Mouse (Mus musculus) ovary, adult 18-20 months (tissue): ENCODE results near the gene Lipc.

ENCODE experiments used
- DNase-seq: peaks from one replicate; pipeline ENCODE4 v3.0.0; 2022; ENCODE audit warnings: low spot score, mixed read lengths

Lipc gene

DNA sequence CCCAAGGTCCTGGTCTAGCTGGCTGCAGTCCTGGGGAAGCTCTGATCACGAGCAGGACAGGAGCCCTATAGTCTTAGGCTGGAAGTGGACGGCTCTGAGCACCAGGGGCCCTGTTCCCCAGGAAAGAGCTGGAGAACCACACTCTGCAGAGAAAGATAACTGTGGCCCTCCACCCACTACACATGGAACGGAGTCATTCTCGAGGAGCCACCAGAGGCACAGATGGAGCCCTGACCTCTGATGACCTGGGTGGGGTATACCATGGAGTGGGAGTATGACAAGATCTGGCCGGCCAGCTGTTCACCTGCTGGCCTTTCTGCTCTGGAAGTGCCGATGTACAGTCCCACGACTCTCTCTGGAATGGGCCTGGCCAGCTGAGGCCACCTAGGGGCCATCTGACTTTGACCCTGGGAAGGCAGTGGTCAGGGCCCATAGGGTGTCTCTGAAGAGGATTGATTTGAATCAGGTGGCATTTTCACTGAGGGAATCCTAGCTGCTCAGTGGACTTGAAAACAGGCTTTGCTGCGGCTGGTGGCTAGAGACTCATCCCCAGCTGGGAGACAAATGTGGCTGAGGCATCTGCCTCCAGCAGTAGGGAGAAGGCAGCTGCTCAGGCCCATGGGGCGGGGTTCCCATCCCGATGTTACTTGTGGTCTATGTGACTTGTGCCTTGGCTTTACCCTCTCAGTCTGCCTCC lies 37.2 kb downstream of the Lipc start:
- no peak for DNase-seq

DNA sequence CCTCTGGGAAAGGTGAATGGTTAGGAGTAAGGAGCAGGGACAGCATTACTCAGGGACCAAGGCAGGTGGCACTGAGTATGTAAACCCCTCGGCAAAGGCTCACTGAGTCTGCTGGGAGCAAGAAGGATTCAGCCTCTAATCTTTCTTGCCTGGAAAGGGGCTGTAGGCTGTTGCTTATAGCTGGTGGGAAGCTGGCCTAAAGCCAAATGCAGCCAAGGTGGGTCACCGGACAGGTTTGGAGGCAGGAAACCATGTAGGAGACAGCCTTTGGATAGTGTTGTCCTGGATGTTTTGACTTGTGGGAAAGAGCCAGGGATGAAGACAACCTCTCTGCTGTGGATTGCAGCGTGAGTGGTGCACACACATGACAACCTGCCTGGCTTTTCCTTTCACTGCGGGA lies 40.9 kb downstream of the Lipc start:
- DNase-seq, result no peak

DNA sequence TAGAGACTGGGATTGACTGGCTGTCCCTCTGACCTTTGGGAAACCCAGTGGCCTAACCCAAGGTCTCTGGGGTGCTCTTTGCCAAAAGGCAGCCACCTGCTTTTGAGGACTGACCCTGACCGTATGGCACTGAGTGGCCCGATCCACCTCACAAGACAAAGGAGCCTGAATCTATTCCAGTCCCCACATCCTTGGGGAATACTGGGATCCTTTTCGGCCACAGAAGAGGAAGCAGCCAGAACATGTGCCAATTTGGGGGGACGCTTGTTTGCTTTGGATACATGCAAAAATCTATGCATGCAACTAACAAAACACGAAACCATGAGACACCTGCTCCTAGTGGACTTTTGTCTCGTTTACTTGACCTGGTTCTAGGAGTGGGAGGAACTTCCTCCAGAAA lies 41.7 kb downstream of the Lipc start:
- no peak for DNase-seq

DNA sequence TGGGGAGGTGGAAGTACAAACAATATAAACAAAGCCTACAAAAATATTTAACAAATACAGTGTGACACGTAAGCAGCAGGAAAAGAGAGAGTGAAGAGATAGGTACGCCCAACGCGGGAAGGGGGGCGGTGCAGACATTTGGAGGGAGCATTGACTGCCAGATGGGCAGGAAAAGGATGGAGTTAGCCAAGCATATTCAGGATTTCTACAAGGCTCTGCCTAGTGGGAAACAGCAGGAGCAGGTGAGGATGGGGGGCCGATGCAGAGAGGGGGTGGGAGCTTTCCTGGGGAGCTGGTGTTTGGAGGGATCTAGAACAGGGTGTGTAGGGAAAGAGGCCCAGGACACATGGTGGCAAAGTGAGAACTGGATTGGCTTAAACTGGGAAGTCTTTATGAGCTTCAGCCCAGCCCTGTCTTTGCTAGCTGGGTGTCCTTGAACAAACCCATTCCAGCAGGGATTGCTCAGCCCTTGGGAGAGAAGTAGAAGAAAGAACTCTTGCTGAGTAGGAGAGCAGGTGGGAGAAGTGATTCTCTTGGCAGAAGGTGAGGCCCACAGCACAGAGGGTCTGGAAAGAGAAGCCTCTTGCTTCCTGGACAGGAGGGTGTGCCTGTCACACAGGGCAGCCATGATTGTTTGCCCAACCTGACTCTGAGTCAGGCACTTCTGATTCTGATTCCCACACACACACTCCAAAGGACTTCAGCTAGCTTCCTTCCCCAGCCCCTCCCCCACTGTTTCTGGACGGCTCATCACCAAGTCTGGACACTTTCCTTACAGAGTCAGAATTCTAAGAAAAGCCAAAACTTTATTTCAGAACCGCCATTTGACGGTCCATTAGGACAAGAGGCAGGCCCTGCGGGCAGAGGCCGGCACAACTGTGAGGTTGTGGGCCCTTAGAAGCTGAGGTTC lies 49.0 kb downstream of the Lipc start:
- DNase-seq, result no peak

DNA sequence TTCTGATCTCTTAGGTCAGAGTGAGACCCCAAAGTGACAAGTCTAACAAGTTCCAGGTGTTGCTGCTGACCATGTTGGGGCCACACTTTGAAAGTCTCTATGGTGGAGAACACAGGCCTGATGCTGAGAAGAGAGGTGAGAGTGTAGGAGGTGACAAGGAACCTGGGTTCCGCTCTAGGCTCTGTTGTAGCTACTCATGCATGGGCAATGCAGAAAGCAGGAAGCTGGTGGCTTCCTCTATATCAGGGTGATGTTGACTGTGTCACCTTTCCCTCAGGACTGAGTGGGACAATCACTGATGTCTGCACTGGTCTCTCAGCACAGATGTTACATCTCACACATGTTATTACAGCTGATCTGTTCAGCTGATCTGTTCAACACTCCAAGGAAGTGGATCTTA lies 57.8 kb downstream of the Lipc start:
- no peak for DNase-seq

DNA sequence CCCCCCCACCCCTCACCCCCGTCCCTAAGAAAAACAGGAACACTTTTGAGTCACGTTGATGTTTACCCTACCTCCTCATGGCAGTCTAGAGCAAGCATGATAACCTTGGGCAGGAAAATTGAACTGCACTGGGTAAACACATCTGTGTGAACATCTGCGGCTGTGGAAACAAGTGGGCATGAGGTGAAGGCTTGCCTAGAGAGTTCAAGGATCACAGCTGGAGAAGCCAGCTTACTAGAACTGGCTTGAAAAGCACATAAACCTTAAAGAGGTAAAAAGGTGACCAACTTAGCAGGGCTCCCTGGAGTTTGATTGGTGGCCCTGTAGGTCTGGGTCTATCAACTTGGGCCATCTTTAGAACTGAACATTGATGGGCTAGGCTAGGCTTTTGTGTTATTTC lies 58.5 kb downstream of the Lipc start:
- no peak for DNase-seq

DNA sequence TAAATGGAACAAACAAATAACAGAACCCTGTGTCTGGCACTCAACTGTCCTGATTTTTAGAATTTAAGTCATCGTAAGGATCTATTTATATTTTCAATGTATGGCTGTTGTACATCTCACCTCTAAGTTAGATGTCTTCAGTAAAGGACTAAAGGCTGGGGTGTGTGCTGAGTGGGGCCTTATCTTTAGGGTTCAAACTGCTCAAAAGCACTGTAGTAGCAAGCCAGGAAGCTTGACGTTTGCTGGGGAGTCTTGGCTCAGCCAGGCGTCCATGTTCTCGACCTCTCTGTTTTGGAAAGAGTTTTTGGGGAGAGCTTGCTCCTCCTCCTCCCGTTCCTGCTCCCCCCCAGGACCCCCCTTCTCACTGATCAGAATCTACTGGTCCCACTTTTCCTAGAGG lies 59.4 kb downstream of the Lipc start:
- no peak for DNase-seq

DNA sequence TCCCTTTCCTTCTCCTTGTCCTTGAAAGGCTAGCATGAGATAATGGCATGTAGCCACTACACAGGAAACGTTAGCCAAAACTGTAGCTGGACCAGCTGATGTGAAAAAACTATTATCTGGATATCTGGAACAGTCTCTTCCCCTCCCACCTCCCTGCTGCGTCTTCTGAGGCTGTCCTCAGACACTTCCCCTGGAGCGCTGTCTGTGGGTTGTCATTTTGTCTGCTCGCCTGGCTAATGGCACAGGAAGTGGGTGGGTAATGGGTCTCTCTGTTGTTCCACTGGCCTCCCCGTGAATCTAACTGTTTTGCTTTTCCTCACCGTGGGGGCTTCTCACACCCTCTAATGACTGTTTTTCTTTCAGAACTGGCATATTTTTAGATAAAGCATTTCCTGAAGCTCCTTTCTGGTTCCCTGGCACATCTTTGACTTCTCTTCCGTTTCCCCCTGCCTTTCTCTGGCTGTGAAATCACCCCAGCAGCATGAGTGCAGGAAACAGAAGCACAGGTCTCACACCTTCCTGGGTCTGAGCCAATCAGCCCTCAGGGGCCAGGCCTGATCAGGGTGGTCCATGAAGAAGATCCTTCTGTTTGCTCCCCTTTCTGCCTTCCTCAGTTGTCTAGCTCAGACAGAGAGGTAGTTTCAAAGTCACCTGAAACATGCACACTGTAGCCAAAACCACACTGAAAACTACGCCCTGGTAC lies 60.4 kb downstream of the Lipc start:
- peak; percentile 48 for DNase-seq

DNA sequence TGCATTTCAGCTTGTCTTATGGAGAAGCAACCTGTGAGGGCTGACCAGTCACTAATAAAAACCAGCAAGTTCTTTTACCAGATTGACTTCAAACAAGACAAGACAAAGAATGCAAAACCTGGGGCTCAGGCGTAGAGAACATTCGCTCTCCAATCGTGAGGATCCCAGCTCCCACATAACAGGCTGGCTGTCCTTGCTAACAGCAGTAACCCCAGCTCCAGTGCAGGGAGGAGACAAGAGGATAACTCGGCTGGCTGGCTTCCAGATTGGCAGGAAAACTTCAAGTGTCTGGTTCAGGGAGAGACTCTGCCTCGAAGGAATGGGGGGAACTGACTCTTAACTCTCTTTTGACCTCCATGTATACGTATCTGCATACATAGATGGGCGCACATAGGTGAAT lies 61.3 kb downstream of the Lipc start:
- DNase-seq, result peak; percentile 26

DNA sequence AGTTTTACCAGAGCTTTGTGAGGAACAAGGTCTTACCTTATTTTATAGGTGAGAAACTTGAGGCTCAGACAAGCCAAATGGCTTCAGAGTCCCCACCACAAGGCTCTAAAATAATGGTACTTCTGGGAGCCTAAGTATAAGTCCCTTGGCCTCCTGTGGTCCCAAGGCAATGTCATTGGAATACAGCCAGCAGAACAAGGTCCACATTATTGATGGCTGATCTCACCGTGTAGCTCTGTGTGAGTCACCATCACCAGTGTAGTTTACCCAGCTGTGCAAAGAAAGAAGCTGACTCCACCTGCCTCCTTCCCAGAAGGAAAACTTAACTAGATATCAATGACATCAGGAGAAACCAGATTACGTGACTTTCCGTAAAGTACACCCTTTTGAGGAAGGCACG lies 63.1 kb downstream of the Lipc start:
- no peak for DNase-seq

DNA sequence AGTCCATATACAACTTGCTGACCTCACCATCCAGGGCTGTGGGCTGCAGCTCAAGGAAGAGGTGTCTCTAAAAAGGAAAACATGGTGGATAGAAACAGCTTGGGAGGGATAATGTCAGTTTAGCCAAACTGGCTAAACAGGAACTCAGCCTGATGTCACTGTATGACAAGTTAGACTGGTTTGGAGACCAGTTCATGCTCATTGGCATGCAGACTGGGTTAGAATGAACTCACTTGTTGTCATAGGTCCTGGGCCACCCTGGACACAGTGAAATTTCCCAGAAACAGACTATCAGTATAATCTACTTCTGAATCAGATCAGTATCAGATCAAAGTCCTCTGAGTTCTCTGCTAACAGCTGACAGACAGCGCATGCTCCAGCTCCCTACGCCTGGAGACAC lies 63.5 kb downstream of the Lipc start:
- no peak for DNase-seq

DNA sequence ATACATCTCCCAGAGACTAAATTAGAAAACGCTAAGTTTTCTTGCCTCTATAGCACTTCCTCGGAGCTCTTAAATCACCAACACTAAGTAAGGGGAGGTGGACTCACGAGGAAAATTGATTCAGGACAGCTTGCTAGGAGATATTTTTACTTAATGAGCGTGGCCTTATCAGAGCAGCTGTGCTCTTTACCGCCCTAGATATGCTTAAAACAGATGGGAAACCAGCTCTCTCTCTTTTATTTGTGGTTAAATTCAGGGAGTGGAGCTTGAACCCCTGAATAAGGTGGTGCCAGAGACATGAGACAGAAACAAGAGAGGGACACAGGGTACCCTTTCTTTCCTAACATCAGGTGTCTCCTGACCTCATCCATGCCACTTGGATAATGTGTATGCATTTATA lies 70.0 kb downstream of the Lipc start:
- DNase-seq, result no peak

DNA sequence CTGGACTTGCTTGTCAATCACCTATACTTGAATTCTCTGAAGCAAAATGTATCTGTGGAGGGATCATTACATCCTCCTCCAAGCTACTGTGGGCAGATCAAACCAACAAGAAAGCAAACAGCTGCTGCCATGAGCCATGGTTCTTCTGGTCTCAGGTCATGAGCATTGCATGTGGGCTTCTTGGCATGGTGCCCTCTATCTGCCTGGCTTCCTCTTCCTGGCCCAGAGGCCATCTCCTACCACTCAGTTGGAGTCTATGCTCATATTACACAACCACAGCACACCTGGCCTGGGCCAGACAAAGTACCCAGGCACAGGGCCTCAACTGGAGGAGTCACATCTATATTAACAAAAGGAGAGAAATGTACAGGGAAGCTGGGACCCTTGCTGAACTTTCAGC lies 73.2 kb downstream of the Lipc start:
- DNase-seq, result no peak

DNA sequence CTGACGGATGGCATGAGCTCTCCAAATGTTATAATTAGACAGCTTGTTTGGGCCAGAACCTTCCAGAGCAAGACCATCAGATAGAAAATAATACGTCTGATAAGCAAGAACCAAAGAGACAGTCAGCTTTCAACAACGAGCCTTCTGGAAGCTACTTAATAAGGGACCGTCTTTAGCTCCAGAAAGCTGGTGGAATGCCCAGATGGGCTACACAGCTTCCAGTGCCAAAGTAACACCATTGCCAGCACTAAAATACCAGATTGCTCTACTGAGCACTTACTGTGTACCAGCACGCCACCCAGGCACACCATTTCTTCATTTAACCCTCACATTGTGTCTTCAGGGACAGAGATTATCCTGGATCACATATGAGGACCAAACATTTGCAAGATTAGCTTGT lies 73.9 kb downstream of the Lipc start:
- no peak for DNase-seq

DNA sequence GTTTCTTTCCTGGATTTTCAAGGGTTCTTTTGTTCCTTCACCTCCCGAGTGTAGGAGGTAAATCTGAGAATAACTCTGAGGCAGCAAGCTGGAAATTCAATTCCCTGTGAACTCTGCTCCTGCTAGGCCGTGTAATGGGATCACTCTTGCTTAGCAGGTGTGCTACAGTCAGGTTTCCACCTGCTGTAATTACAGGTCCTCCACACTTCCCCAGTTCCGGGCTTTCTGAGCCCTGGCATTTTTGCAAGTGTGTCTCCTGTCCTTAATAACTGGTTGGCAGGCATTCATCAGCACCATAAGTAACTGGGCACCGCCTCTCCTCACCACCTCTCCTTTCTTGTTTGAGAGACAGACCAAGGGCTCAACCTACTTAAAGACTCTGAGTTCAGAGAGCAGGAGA lies 76.5 kb downstream of the Lipc start:
- DNase-seq, result no peak

DNA sequence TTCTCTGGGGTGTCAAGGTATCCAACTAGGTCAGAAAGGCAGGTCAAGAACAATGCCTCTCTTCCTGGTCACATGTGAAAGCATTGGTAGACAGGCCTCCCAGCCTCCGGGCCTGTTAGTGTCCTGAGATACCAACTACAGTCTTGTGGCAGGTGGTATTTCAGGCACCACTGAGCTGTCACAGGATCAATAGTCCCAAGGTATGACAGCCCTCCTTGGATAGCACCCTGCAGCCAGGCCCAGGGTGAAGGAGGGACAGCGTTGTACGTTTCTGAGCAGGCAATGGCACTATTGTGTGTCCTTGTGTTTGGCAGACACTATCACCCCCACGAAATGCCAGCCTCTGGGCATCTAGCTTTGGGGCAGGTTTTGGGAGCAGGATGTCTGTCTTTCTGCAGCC lies 77.0 kb downstream of the Lipc start:
- no peak for DNase-seq

DNA sequence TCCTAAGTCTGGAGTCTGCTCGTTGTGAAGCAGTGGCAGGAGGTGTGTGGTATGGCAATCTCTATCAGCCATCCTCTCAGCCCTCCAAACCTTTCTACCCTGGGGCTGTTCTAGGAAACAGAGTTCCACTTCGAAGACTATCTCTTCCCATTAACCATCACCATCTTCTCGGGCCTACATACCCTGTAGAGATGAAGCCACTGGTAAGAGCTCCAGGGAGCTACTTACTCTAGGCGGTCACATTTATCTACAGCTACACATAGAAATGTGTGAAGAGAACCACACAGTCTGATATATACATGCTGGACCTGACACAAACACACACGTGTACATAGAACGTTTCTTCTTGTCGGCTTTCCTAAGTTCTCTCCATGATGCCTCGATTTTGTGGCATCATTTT lies 79.4 kb downstream of the Lipc start:
- no peak for DNase-seq

DNA sequence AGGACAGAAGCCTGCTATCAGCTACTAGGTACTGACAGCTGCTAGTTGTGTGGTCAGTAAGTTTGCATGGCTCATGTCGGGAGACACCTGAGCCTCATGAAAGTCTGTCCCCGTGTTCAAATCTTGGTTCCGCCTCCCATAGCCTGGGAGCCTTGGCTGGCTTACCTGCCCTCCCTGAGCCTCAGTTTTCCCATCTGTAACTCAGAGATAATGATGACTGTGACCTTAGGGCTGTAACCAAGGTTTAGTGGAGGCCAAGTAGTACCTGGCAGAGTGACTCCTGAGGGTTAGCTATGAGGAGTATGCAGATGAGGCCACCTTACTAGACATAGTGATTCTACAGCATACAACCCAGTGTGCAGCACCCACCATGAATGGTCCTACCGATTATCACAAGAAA lies 81.7 kb downstream of the Lipc start:
- DNase-seq, result no peak

DNA sequence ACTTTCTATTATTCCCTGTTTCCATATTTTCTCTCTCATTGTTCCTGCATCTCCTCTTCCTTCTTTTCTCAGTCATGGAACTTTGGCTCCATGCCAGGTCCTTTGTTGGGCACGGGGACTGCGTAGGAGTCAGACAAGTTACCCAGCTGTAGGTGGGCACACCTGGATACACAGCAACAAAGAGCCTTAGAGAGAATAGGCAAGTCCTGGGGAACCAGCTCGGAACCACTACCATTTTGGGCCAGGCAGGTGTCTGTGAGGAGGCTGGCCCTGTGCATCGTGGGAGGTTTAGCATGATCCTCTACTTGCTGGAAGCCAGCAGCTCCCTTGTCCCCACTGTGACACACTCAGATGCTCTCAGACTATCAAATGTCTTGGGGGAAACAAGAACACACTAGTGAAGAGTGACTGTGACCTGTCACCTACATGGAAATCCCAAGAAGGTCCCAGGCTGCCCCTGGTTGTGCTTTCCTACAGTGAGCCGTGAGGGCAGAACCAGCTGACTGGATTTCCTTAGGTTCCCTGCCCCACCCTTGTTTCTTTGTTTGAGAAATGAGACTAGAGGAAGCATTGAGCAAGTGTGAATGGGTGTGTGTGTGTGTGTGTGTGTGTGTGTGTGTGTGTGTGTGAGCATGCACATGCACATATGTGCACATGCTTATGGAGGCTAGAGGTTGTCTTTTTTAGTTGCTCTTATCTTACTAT lies 82.7 kb downstream of the Lipc start:
- DNase-seq, result no peak

DNA sequence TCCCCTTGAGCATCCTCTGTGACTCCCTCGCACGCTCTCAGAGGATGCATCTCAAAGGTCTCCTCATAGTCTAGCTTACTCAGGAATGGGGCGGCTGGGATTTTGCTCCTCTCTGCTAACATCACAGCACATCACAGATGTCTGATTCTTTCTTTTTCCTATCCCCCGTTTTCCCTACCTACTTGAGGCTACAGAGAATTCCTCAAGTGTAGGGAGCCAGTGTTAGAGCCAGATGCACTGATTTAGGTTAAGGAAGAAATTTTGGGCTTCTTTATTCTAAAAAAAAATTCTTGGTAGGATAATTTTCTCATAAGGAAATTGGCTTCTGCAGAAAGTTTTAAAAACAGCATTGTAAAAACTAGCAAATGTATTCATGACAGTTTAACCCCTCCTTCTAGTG lies 84.6 kb downstream of the Lipc start:
- no peak for DNase-seq

DNA sequence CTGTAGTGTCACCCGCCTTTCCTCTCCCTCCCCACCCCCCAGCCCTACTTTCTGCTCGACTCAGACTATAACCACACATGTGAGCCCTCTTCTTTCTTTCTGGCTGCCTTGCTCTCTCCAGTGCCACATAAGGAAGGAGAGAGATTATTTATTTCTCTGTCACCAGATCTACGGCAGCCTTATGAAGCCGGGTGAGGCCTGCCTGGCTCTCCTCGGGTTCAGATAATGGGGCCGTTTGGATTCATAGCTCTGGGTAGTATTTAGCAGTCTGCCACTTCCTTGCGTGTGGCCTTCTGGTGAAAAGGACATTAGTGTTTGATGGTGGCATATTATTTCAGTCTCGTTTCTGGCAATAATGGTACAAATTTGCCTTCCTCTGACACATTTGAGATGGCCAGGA lies 88.0 kb downstream of the Lipc start:
- no peak for DNase-seq

DNA sequence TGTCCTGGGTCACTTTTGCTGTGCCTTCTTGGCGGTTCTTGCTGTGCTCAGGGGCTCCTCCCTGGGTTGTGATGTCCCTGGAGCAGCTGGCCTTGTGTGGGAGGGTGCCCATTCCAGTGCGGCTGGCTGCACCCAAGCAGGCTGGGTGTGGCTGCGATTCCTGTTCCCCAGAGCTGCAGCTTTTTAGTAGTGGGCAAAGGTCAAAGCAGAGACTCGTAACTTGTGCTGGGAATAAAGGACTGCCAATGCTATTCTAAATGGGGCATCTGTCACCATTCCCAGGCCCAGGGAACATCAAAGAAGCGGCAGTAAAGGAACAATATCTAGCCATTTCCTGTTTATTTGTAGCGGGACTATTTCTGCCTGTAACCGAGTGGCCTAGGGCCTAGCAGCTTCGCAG lies 88.7 kb downstream of the Lipc start:
- DNase-seq, result peak; percentile 62
